8 mouse cellular contexts compared by ENCODE assay signal in the genomic region with DNA sequence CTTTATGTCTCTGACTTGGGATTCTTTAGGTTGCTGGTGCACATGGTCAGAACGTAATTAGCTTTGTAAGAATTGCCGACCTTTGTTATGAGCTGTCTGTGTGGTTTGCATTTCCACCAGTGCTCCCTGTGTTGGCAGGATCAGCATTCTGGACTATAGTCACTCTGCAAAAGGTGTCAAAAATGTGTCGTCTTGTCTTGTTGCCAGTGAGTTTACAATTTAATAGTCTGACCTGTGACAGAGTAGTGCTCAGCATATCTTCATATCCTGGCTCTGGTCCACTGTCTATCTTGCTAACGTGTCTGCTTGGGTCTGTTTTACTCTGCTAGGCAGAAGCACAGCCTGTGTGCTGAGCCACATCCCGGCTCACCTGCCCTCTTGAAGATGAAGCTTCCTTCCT.
"Had no signal": no experiment of that assay in that cellular context is flagged by ENCODE, and none has a peak within 500 bp of the region (broad histone marks: within the 10 kb centered on the region; RNA-seq: fewer than 3 reads in every experiment).

No protein-coding gene starts in this region.

- H3K9me3 ChIP-seq: limb, embryonic 10.5 days; liver, embryonic 13.5 days; midbrain, embryonic 13.5 days had no signal

- H3K27me3 ChIP-seq: liver, embryonic 13.5 days; midbrain, embryonic 13.5 days had no signal

- ATAC-seq: liver, postnatal 0 days; midbrain, embryonic 13.5 days had no signal

- H3K4me1 ChIP-seq: limb, embryonic 10.5 days had no signal

- H3K9ac ChIP-seq: liver, embryonic 13.5 days; liver, postnatal 0 days; midbrain, embryonic 13.5 days had no signal

- H3K4me2 ChIP-seq: liver, embryonic 13.5 days; midbrain, embryonic 13.5 days had no signal

- H3K27ac ChIP-seq: left cerebral cortex, adult 2 months; limb, embryonic 10.5 days; liver, embryonic 13.5 days; midbrain, embryonic 13.5 days had no signal

- H3K4me3 ChIP-seq: left cerebral cortex, adult 2 months; limb, embryonic 10.5 days; liver, embryonic 13.5 days; midbrain, embryonic 13.5 days had no signal

- DNase-seq: kidney, postnatal 25 days; liver, embryonic 13.5 days; liver, postnatal 0 days; right cerebral cortex, postnatal 14 days; thymus, postnatal 36 days had no signal
